Mouse (Mus musculus): ENCODE measurements around the gene Glt6d1.
"Not testable (repeated sequence)": the region's sequence is repeated elsewhere in the genome, so short reads cannot be mapped to it uniquely, and the experiment has no call there.

The Glt6d1 gene

GRCm38 (mm10) chr2:25815748-25816147 is at the start of gene Glt6d1:
TSS of gene Glt6d1 (minus strand) at chr2:25815848.
- DNase-seq (ENCODE audit: low read depth, low spot score) = not testable (repeated sequence)

DNA sequence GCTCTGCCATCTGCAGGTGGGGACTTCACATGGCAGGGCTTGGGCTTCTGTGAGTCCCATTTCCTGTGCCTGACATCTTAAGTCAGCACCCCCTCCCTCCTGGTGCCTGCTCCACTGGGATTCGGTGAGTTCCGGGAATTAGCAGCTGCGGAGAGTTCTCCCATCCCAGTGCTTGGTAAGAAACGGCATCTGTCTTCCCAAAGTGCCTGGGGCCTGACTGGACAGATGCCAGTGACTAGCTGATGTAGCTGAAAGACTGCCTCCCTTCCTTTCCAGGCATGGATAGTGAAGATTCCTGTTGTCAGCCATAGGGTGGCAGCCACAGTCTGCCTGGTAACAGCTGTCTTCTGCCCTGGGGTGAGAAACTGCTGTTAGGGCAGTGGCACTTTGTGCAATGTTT is 49.8 kb upstream of the Glt6d1 start:
- DNase-seq (ENCODE audit: low read depth, low spot score) = no peak

DNA sequence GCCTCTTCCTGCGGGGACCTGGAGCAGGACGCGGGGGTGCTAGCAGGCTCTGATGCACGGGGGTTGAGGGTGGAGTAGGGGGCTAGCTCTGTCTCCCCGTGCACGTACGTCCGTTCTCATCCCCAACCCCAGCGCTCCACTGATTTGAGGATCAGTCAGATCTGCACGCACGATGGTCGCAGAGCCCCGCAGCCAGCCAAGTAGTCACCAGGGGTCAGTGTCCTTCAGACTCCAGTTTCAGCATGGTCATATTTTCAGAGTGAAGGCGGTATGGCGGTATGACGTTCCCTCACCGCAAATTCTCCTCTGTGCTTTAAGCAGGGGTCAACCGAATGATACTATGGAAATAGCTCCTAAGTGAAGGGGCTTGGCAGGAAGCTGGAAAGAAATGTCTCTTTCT is 48.6 kb upstream of the Glt6d1 start:
- no peak for DNase-seq (ENCODE audit: low read depth, low spot score)

DNA sequence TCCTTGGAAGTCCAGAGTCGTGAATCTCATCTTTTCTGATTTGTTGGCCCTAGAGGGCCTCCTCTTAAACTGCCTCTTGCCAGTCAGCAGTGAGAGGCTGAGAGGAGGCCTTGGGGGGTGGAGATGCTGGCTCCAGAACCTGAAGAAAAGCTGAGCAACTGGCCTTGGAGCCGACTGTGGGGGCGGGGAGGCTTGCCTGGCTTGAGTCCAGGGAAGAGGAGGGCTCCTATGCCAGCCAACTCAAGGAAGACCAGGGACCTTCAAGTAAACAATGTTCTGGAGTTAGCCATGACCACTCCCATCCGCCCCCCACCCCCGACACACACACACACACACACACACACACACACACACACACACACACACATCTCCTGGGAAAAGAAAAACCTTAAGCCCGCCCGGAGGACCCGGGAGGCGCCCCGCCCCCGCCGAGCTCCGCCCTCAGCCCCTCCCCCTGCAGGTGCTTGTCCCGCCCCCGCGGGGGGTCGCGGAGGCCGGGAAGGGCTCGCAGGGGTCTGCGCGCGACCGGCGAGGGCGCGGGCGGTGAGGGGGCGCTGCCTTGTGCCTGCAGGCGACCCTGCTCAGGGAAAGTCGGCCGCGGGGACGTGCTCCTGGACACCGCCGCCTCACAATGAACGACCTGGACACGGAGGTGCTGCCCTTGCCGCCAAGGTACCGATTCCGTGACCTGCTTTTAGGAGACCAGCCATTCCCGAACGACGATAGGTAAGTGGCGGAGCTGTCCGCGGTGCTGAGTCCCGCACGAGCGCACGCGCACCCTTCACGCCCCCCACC is 47.9 kb upstream of the Glt6d1 start, which contains the start of gene Kcnt1:
Kcnt1 (plus strand) TSS at position 398 of the 795 bp plus-strand sequence.
- DNase-seq (ENCODE audit: low read depth, low spot score) = peak; percentile 60

DNA sequence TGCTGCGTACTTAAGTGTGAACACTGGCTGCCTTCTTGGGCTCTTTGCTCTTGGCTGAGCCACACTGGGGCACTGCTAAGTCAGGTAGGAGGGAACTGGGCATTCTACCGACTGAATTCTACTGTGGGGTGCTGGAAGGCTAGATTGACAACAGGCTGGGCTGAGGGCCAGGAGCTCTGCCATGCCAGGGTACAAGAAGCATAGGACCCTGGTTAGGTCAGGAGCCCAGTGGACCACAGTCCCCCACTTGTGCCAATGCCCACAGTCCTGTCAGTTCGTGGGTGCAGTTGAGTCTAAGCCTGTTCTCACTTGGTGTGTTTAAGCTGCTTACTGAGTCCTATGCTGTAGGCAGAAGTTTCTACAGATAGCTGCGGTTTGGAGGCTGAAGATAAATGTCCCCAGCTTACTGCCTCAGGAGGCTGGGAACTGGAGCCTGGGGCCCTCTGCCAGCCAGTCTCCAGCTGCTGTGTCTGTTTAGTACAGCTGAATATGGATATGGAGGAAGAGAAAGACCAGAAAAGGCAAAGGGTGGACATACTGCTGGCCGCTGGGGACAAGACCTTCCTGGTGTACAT is 47.1 kb upstream of the Glt6d1 start:
- no peak for DNase-seq (ENCODE audit: low read depth, low spot score)

DNA sequence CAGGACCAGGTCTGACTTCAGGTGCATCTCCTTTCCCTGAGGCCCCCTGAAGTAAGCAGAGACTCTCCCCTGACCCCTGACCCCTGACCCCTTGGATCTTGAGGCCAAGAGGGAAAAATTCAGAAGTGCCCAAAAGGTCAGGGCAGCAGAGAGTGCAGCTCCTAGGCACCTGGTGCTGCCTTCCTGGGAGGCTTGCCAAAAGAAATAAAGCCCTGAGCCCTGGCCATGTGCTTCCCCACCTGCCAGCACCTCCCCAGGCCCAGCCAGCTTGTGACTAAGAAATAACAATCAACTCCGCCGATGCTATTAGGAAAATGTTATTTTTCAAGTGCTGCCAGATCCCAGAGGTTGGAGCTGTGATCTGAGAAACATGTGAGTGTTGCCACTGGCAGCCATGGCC is 46.4 kb upstream of the Glt6d1 start:
- DNase-seq (ENCODE audit: low read depth, low spot score) = no peak

GRCm38 (mm10) chr2:25859891-25860290 is 44.2 kb upstream of the Glt6d1 start:
- DNase-seq (ENCODE audit: low read depth, low spot score) = no peak

DNA sequence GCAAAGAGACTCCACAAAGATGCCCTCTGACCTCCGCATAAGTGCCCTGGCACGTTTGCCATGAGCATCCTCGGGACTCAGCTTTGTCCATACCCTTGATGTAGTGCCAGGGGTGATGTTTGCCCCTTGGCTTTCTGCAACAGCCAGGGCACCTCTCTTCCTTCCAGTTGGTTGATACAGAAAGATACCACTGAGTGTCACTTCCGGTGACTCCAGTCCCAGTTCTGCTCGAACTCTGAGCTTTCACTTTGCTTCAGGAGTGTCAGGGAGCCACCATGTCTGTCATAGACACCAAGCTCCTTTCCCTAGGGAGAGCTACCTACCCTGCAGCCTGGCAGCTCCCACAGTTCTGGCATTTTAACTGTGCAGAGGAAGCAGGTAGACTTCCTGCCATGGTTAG is 38.4 kb upstream of the Glt6d1 start:
- DNase-seq (ENCODE audit: low read depth, low spot score) = no peak

DNA sequence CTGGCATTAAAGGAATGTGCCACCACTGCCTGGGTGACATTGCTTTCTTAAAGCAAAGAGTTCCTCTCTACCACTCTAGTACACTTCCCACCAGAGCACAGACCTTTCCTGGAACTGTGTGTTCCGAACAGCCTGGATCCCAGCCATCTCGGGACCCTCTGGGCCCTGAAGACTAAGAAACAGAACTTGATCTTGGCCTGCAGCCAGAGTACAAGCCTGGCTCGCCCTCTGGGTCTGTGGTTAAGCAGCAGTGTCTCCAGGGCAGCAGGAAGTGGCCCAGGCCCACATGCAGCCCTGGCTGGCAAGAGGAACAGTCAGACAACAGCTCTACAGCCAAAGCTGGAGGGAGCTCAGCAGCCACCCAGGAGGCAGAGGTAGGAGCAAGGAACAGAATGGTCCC is 37.0 kb upstream of the Glt6d1 start:
- no peak for DNase-seq (ENCODE audit: low read depth, low spot score)

- peak; percentile 14 for DNase-seq (ENCODE audit: low read depth, low spot score)
Observed at GRCm38 (mm10) chr2:25850330-25850729, 34.7 kb upstream of the Glt6d1 start.

GRCm38 (mm10) chr2:25847226-25847625 is 31.6 kb upstream of the Glt6d1 start, which contains the start of gene Sohlh1:
TSS of gene Sohlh1 (minus strand) at chr2:25847248.
- DNase-seq (ENCODE audit: low read depth, low spot score) = no peak

GRCm38 (mm10) chr2:25846516-25846915 is 30.9 kb upstream of the Glt6d1 start:
- no peak for DNase-seq (ENCODE audit: low read depth, low spot score)

DNA sequence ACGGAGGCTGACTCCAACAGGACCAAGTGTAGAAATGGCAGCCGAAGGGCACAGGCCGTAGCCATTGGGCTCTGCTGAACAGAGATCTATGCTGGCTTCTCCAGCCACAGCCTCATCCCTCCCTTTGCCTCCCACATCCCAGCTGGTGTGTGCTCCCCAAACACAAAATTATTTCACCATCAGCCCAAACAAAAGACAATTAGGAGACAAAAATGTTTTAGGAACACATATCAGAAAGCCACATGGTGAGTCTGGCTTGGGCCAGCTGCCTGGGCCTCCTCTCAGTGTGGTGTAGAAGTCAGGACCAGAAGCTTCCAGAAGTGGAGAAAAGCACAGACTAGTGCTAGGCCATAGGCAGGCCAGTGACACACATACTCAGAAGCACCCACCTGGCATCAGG is 28.4 kb upstream of the Glt6d1 start:
- DNase-seq (ENCODE audit: low read depth, low spot score) = no peak

- DNase-seq (ENCODE audit: low read depth, low spot score) = no peak
Observed at GRCm38 (mm10) chr2:25842758-25843157, 27.1 kb upstream of the Glt6d1 start.

DNA sequence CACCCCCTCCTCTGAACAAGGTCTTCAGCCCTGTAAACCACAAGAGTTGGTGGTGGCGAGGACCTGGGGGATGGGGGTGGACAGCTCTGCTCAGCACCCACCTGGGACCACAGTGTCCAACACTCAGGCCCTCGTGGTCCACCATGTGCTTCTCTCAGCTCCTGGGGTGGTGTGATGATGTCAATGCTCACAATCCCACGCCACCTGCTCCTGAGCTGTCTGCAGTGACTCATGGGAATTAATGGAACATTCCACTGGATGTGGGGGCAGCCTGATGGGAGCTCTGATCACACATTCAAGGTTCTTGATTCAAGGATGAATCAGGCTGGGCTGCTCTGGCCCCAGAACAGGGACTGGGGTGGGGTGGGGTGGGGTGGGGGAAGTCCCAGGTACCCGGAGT is 26.5 kb upstream of the Glt6d1 start:
- DNase-seq (ENCODE audit: low read depth, low spot score) = no peak

DNA sequence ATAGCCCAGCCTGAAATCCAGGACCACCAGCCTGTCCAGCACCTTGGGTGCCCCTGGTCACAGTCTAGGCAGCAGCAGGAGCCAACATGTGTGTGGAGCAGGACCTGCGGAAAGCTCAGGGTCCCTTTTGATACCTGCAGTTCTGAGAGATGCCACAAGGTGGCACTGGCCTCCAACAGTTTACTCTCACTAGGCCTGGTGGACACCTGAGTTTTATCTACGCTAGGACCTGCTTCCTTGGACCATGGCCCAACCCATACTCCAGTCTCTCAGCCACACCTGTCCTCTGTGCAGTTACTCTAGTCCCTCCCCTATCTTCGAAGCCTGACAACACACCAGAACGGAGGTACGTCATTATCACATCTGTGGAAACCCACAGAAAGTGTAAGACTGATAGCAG is 20.6 kb upstream of the Glt6d1 start:
- peak; percentile 69 for DNase-seq (ENCODE audit: low read depth, low spot score)

DNA sequence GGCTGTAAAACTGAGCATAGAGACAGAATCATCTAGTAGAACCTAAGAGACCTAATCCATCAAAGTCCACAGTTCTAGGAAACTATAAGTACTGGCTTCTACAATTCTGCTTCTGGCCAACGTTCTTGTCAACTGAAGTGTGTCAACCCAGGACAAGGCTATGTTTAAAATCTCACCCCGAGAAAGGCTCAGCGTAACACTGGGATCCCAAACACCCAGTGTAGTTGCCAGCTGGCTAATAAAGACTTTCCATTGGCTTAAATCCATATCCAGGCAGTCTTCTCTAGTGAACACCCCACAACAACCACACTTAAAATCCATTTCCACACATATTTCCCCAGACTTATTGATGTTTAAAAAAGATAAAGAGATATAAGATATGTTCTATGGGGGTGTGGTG is 15.1 kb upstream of the Glt6d1 start:
- no peak for DNase-seq (ENCODE audit: low read depth, low spot score)

- no peak for DNase-seq (ENCODE audit: low read depth, low spot score)
Observed at GRCm38 (mm10) chr2:25828344-25828947, 12.8 kb upstream of the Glt6d1 start.

GRCm38 (mm10) chr2:25824751-25825150 is 9.1 kb upstream of the Glt6d1 start:
- DNase-seq (ENCODE audit: low read depth, low spot score) = no peak

DNA sequence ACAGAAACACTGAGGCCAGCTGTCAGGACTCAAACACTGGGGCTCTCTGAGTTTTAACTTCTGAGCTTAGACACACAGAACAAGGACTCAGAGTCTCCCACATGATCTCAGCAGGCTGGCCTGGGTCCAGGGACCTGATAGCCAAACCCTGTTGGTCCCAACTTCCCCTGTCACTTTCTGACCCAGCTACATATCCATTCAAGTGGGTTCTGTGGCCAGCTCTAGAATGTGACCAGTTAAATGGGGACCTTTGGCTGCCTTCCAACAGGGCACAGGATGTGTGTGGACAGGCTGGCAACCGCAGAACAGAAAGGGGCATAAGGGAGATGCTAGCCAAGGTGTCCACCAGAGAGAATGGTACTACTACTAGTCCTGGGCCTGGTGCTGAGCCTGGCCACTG is 7.2 kb upstream of the Glt6d1 start, which contains the start of gene Lcn9:
Lcn9 (plus strand) TSS at position 348 of the 400 bp plus-strand sequence.
- no peak for DNase-seq (ENCODE audit: low read depth, low spot score)

DNA sequence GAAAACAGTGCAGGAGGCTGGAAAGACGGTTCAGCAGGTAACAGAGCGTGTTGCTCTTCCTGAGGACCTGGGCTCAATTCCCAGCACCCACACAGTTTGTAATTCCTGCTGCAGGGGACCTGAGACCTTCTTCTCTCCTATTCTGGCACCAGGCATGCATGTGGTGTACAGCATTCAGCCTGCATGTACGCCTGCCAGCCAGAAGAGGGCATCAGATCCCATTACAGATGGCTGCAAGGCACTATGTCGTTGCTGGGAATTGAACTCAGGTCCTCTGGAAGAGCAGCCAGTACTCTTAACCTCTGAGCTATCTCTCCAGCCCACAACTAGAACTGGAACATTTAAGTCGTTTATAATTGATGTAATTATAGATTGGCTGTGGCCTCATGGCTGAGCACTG is 2.3 kb downstream of the Glt6d1 start:
- peak; percentile 33 for DNase-seq (ENCODE audit: low read depth, low spot score)

DNA sequence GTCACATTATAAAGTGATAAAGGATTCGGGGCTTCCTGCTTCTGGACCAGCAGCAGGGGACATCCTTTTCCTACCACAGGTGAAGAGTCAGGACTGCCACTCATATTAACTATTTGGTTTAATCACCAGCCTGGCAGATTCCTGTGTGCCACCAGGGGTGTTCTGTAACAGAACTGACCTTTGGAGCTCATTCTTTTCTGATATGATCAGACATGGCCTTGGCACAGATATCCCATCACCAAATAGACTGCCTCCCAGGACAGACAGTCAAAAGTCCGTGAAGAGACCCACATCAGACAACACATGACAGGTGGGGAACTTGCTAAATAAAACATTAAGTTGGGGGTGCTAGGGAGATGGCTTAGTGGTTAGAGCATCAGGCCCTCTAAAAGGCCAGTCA is 3.9 kb downstream of the Glt6d1 start:
- no peak for DNase-seq (ENCODE audit: low read depth, low spot score)

GRCm38 (mm10) chr2:25798065-25798464 is 17.6 kb downstream of the Glt6d1 start:
- DNase-seq (ENCODE audit: low read depth, low spot score) = no peak
